Mouse (Mus musculus) ovary, postnatal 36 days (tissue): Measurements from ENCODE around the gene Rpgrip1.
"Not testable (repeated sequence)": the region's sequence is repeated elsewhere in the genome, so short reads cannot be mapped to it uniquely, and the experiment has no call there.

ENCODE experiments used
- DNase-seq: peaks from one replicate; pipeline ENCODE4 v3.0.0; 2022; ENCODE audit warnings: low spot score, mixed read lengths

Gene Rpgrip1

GRCm38 (mm10) chr14:52110346-52110745 lies at the start of gene Rpgrip1:
Gene Rpgrip1, plus strand, starts transcription at chr14:52110704.
- no peak for DNase-seq

GRCm38 (mm10) chr14:52060800-52061199 lies 49.7 kb upstream of the Rpgrip1 start:
- no peak for DNase-seq

- DNase-seq = no peak
These were observed 48.7 kb upstream of the Rpgrip1 start for GRCm38 (mm10) chr14:52061798-52062197.

DNA sequence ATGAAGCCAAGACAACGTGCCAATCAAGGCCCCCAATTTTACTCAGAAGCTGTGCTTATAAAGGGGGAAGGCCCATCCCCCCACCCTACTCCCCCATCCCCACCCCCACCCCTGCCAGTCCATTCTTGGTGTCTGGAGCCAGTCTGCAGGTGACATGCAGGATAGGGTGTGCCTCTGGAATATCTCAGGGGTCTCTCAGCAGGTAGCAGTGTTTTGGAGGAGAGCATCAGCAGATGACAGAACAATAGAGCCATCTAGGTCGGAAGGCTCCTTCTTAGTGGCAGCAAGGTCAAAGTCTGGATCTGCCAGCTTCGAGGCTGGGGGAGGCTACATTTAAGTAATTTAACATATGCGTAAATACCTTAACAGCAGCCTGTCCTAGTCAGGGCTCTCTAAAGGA lies 44.4 kb upstream of the Rpgrip1 start:
- no peak for DNase-seq

GRCm38 (mm10) chr14:52071599-52072137 lies 38.8 kb upstream of the Rpgrip1 start:
- no peak for DNase-seq

GRCm38 (mm10) chr14:52083083-52083482 lies 27.4 kb upstream of the Rpgrip1 start:
- DNase-seq = no peak

DNA sequence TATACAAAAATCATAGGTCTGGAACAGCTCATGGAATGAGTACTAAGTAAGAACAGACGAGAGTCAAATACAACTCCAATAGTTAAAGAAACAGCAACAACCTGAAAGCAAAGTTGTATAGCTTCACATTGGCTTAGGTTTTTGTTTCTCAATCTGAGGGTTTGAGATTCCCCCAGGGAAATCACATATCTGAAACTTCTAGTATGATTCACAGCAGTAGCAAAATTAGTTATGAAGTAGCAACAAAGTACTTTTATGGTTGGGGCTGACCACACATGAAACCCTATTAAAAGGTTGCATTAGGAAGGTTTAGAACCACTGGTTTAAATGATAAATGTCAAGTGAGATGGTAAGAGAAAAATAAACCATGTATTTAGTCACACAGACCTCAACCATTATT lies 16.0 kb upstream of the Rpgrip1 start:
- DNase-seq = no peak

DNA sequence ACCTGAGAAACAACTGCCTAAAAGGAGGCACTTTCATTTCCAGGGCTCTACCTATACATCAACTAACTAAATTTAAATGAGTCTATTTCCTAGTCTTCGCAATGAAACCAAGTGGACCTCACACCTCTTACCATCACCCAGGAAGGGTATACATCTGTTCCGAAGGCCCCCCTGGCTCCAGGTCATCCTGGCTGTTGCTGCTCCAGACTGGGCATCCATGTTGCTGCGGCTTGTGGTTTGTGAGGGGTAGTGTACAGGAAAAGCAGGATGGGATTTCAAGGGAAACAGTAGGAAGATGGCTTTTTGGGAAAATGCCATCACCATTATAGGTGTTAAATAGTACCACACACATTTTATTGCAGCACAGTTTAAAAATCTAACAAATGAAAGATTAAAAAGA lies 13.3 kb upstream of the Rpgrip1 start:
- not testable (repeated sequence) for DNase-seq

DNA sequence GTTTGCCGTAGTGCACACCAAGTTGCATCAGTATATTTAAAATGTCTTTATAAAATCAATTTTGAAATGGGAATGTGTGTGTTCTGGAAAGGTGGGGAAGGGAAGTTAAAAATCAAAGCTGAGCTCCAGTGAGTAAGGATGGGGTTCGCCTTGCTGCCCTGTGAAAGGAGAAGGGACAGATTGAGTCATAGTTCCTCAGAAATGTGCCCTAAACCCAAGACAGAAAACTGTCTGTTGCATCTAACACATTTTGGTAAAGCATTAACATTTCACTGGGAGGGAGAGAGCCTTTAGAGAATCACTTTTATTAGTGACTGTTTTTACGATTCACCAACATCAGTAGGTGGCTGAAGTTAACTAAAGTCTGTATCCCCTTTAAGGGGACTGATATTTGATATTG lies 12.1 kb upstream of the Rpgrip1 start:
- DNase-seq = not testable (repeated sequence)

DNA sequence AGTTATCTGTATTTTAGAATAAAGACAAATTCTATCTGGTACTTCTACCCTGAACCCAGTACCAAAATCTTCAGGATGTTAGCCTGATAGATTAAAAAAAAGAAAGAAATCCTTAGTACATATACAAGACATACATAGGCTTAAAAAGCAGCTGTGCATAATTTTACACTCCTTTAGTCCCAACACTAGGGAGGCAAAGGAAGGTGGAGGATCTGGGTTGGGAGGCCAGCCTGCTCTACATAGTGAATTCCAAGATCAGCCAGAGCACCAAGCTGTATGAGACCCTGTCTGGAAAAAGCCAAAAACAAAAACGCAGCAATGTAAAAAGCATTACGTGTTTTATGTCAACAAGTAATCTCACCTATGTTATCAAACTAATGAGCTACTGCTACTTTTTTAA lies 10.9 kb upstream of the Rpgrip1 start:
- DNase-seq = no peak

GRCm38 (mm10) chr14:52100170-52100960 lies 10.1 kb upstream of the Rpgrip1 start:
- no peak for DNase-seq

- DNase-seq = no peak
These were observed 9.0 kb upstream of the Rpgrip1 start for GRCm38 (mm10) chr14:52101285-52102157.

DNA sequence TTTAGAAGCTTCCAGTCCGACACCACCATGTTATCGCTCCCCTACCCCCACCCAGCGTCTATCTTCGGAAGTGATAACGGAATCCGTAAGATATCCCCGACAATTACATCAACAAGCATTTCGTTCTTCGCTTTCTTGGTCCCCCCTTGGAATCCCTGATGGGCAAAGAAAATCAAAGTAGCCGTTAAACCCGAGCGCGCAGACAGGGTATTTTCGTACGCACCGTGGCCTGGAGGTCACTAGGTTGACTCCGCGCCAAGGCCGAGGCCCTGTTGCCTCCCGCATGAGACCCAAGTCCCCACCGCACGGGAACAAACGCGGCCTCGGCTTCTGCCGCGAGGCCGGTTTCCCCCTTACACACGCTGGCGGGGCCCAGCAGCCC lies 7.0 kb upstream of the Rpgrip1 start:
- no peak for DNase-seq

GRCm38 (mm10) chr14:52103856-52104676 lies 6.4 kb upstream of the Rpgrip1 start, which contains the start of gene Hnrnpc:
Gene Hnrnpc, minus strand, starts transcription at chr14:52104028.
- peak; percentile 100 for DNase-seq

GRCm38 (mm10) chr14:52104677-52105285 lies 5.7 kb upstream of the Rpgrip1 start:
- DNase-seq = no peak

DNA sequence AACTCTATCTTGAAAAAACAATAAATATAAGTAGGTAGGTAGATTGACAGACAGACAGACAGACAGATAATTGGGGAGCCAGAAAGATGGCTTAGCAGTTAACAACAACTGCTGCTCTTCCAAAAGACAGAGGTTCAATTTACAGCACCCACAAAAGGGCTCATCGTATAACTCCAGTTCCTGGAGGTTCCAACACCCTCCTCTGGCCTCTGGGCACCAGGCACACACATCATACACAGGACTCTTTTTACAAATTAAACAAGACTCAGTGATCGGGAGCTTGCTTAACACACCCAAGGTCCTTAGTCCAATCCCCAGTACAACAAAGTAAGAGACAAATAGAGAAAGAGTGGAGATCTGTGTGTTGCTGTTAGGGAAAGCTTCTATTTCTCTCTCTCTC lies 5.2 kb upstream of the Rpgrip1 start:
- no peak for DNase-seq

- DNase-seq = peak; percentile 23
These were observed 3.8 kb upstream of the Rpgrip1 start for GRCm38 (mm10) chr14:52106741-52107140.

- no peak for DNase-seq
These were observed 2.5 kb upstream of the Rpgrip1 start for GRCm38 (mm10) chr14:52108025-52108424.

GRCm38 (mm10) chr14:52114101-52114500 lies 3.6 kb downstream of the Rpgrip1 start:
- no peak for DNase-seq

GRCm38 (mm10) chr14:52117241-52117640 lies 6.7 kb downstream of the Rpgrip1 start:
- no peak for DNase-seq

DNA sequence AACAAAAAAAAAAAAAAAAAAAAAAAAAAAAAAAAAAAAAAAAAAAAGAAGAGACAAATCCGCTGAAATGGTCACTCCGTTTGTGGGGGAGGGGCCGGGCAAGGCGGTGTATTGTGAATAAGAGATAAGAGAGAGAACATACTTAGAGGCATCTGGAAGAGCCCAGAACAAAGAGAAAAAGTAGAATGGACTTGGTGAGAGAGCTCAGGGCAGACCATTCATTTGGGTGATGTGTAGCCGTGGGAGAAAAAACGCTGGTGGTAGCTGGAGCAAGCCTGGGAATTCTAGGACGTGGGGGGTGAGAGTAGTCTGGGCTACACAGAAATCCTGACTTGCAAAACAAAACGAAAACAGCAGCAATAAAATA lies 7.9 kb downstream of the Rpgrip1 start:
- no peak for DNase-seq
